Mouse (Mus musculus): ENCODE measurements around the gene Vamp8.

DNA sequence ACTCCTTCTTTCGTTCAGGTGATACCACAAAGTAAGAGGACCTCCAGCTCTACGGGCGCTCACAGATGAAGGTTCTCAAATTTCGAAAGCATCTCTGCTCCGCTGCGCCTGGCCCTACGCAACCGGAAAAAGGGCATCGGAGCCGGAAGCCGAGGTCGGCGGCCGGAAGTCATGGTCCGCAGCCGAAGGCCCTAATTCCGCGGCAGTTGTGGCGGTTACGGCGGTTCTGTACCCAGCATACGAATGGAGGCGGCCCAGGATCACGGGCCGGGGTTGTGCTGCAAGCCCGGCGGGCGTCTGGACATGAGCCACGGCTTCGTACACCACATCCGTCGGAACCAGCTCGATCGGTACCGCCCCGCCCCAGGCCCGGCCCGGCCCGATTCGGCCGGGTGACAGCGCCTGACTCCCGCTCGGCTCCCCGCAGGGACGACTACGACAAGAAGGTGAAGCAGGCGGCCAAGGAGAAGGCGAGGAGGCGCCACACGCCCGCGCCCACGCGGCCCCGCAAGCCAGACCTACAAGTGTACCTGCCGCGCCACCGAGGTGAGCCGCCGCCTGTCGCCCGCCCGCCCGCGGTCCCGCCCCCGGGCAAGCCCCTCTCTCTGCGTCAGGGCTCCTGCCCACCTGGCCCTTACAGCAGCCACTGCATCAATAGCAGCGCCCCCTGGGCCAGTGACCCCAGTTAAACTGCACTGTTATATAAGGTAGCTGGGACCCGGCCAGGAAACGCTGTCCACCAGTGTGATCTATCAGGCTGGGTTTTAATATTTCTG lies 43.1 kb downstream of the Vamp8 start, which contains the start of gene 0610030E20Rik:
- TF ChIP-seq CTCF (conservative IDR thresholded peaks at IDR 0.05; ENCODE audit: insufficient read depth, insufficient read length, low read depth, low read length): no peak
- peak; percentile 38 for TF ChIP-seq POLR2A (IDR thresholded peaks at IDR 0.05; ENCODE audit: low read depth, low read length)

All from kidney, adult 2 months (tissue).